Comparison of ENCODE assay signal across 14 mouse cellular contexts in the genomic region with DNA sequence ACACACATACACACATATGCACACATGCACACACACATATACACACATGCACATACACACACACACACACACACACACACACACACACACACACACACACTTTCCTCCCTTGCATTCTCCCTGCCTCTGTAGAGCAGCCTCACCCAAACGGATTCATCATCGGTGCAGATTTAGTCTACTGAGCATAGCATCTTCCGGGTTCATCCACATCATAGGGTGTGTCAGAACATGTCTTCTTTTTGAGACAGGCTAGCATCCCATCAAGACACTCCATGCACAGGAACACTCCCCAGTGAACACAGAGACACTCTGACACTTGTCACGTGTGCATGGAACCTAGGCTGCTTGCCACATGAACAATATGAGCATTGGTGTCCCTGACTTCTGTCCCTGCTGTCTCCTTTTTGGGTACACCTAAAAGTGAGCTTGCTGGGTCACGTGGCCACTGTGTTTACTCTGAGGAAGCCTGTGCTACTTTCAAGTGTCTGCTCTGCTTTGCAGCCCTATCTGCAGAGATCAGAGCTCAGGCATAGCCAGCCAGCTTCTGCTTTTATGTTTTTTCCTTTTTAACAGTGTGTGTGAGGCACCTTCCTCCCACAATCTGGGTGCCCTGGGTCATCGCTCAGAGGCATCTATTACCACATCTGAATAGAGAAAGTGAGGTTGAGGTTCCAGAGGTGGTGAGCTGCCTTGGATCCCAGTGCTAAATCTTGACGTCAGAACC. TPM values are rescaled to one million over a fixed set of nuclear protein-coding genes. Genes with fewer than 3 reads are reported as not detected.
DNase-seq lines count a peak whose midpoint lies in the region; ATAC-seq and TF ChIP-seq lines count a peak whose summit lies in the region.
"Had no signal": no experiment of that assay in that cellular context is flagged by ENCODE, and none has a peak within 500 bp of the region (broad histone marks: within the 10 kb centered on the region; RNA-seq: fewer than 3 reads in every experiment).

No protein-coding gene starts in this region.

- no peak overlapping the region for H3K9ac ChIP-seq in liver, embryonic 12.5 days
- no peak overlapping the region for H3K9ac ChIP-seq in liver, postnatal 0 days (replicated peaks)
- no peak overlapping the region for H3K9ac ChIP-seq in MEL (ENCODE audit: control insufficient read depth, low read depth, low read length, poor library complexity, severe bottlenecking)
- H3K9ac ChIP-seq: stomach, embryonic 15.5 days had no signal

- no peak for TF ChIP-seq CTCF in liver, postnatal 0 days (IDR thresholded peaks at IDR 0.05; ENCODE audit: low read depth)
- TF ChIP-seq CTCF in MEL (IDR thresholded peaks at IDR 0.05 in 2 of 3, conservative IDR thresholded peaks at IDR 0.05 in 1 of 3; ENCODE audit: control insufficient read depth in 1 of 3, insufficient read depth in 1 of 3, low read depth in 2 of 3, low read length in 3 of 3, poor library complexity in 1 of 3, severe bottlenecking in 1 of 3), result no peak
- no peak for TF ChIP-seq CTCF in left cerebral cortex, adult 2 months (IDR thresholded peaks at IDR 0.05)

- no peaks in the 10 kb centered on the region for H3K9me3 ChIP-seq in liver, embryonic 12.5 days (replicated peaks)
- no peaks in the 10 kb centered on the region for H3K9me3 ChIP-seq in liver, postnatal 0 days (ENCODE audit: low read length)
- H3K9me3 ChIP-seq in MEL (replicated peaks; ENCODE audit: insufficient read depth, low read length), result no peaks in the 10 kb centered on the region
- no peaks in the 10 kb centered on the region for H3K9me3 ChIP-seq in megakaryocyte, embryonic 14.5 days
- H3K9me3 ChIP-seq: stomach, embryonic 15.5 days had no signal

- no peak for TF ChIP-seq RAD21 in MEL (IDR thresholded peaks at IDR 0.05; ENCODE audit: low read depth, low read length)

- no peaks in the 10 kb centered on the region for H3K4me1 ChIP-seq in liver, embryonic 12.5 days
- peaks cover 1% of the 10 kb centered on the region; the same call in 1 of the 2 replicates for H3K4me1 ChIP-seq in liver, postnatal 0 days (ENCODE audit: insufficient read depth)
- peaks cover 2 to 8% of the 10 kb centered on the region in 2 experiments; a peak in 3 of 4 replicates for H3K4me1 ChIP-seq in MEL (ENCODE audit: control insufficient read depth in 1 of 2, insufficient read depth in 2 of 2, low read length in 2 of 2)
- H3K4me1 ChIP-seq in megakaryocyte, embryonic 14.5 days, result peaks cover 66% of the 10 kb centered on the region
- H3K4me1 ChIP-seq: stomach, embryonic 15.5 days had no signal

- no peak overlapping the region for H3K4me3 ChIP-seq in liver, embryonic 12.5 days
- H3K4me3 ChIP-seq in liver, postnatal 0 days (ENCODE audit: low read depth, low read length), result no peak overlapping the region
- no peak overlapping the region for H3K4me3 ChIP-seq in MEL (ENCODE audit: control insufficient read depth in 1 of 2, insufficient read depth in 1 of 2, low read depth in 2 of 2, low read length in 2 of 2)
- H3K4me3 ChIP-seq in megakaryocyte, embryonic 14.5 days (replicated peaks), result peak overlapping the region; percentile 16
- H3K4me3 ChIP-seq in left cerebral cortex, adult 2 months, result no peak overlapping the region
- H3K4me3 ChIP-seq: stomach, embryonic 15.5 days had no signal

- no peak for DNase-seq in liver, postnatal 0 days
- peak; percentile 76 for DNase-seq in MEL (ENCODE audit: low read depth, low spot score)
- peak; percentile 63 to 70 for DNase-seq in thymus, postnatal 10 days (ENCODE audit: low spot score in 2 of 2)
- DNase-seq in left cerebral cortex, adult 2 months (ENCODE audit: extremely low spot score in 1 of 2, low spot score in 2 of 2), result no peak
- no peak for DNase-seq in cerebellum, adult 18-20 months
- DNase-seq in kidney, postnatal 4 days, result no peak
- DNase-seq: gastrocnemius, postnatal 25 days; heart, postnatal 10 days; kidney, adult 11 months; layer of hippocampus, adult 9-11 months had no signal

- WGBS in liver, embryonic 12.5 days (ENCODE audit: insufficient replicate concordance), result 55% methylated on average over 7 of the region's 7 CpGs
- 54% methylated on average over 7 of the region's 7 CpGs for WGBS in liver, postnatal 0 days (ENCODE audit: insufficient replicate concordance)

- ATAC-seq in liver, embryonic 12.5 days, result 0 out of 2 replicates have a peak, but pooled peaks have one; percentile 11
- no peak for ATAC-seq in liver, postnatal 0 days
- ATAC-seq: forebrain, embryonic 14.5 days had no signal

- intact Hi-C loops in left cerebral cortex, adult 2 months (cut with DNase I), result no loop called here

- TF ChIP-seq EP300 in liver, postnatal 0 days (IDR thresholded peaks at IDR 0.05; ENCODE audit: low read depth), result no peak
- TF ChIP-seq EP300 in MEL (IDR thresholded peaks at IDR 0.05; ENCODE audit: low read depth in 1 of 2, low read length in 2 of 2), result peak in 1 of 2 experiments; percentile 25; a peak in 1 of 4 replicates

- no peaks in the 10 kb centered on the region for H3K79me2 ChIP-seq in MEL (ENCODE audit: control insufficient read depth, insufficient read depth, low read length, poor library complexity)

- TF ChIP-seq POLR2A in MEL (IDR thresholded peaks at IDR 0.05; ENCODE audit: control insufficient read depth in 1 of 2, insufficient read depth in 1 of 2, low read depth in 1 of 2, low read length in 2 of 2, poor library complexity in 1 of 2), result no peak

- no peak overlapping the region for H3K27ac ChIP-seq in liver, embryonic 12.5 days
- no peak overlapping the region for H3K27ac ChIP-seq in liver, postnatal 0 days (ENCODE audit: low read depth)
- no peak overlapping the region for H3K27ac ChIP-seq in MEL (ENCODE audit: control insufficient read depth, low read depth, low read length)
- no peak overlapping the region for H3K27ac ChIP-seq in left cerebral cortex, adult 2 months
- H3K27ac ChIP-seq: stomach, embryonic 15.5 days had no signal

- no peak overlapping the region for H3K4me2 ChIP-seq in liver, embryonic 12.5 days
- no peak overlapping the region for H3K4me2 ChIP-seq in liver, postnatal 0 days (ENCODE audit: low read depth, low read length)
- H3K4me2 ChIP-seq: stomach, embryonic 15.5 days had no signal

- H3K36me3 ChIP-seq in liver, embryonic 12.5 days, result no peaks in the 10 kb centered on the region
- H3K36me3 ChIP-seq in liver, postnatal 0 days (replicated peaks; ENCODE audit: insufficient read depth, low read length), result no peaks in the 10 kb centered on the region
- peaks cover 0 to 5% of the 10 kb centered on the region in 2 experiments; a peak in 2 of 4 replicates for H3K36me3 ChIP-seq in MEL (ENCODE audit: control insufficient read depth in 1 of 2, insufficient read depth in 2 of 2, low read length in 2 of 2)
- peaks cover 36% of the 10 kb centered on the region for H3K36me3 ChIP-seq in megakaryocyte, embryonic 14.5 days (replicated peaks; ENCODE audit: low read length)
- H3K36me3 ChIP-seq: stomach, embryonic 15.5 days had no signal

- peaks cover 7% of the 10 kb centered on the region; the same call in 1 of the 2 replicates for H3K27me3 ChIP-seq in liver, embryonic 12.5 days (replicated peaks)
- H3K27me3 ChIP-seq in liver, postnatal 0 days (ENCODE audit: insufficient read depth, low read length), result no peaks in the 10 kb centered on the region
- no peaks in the 10 kb centered on the region for H3K27me3 ChIP-seq in MEL (ENCODE audit: control insufficient read depth in 1 of 2, insufficient read depth in 2 of 2, low read length in 2 of 2)
- peaks cover 51% of the 10 kb centered on the region for H3K27me3 ChIP-seq in megakaryocyte, embryonic 14.5 days (replicated peaks)
- H3K27me3 ChIP-seq: stomach, embryonic 15.5 days had no signal

TF ChIP-seq in MEL, 35 proteins besides CTCF, POLR2A, EP300 and RAD21 (continues in another document):
- TF ChIP-seq ETS1 (IDR thresholded peaks at IDR 0.05; ENCODE audit: low read depth, low read length) (no peak), USF2 (IDR thresholded peaks at IDR 0.05; ENCODE audit: borderline replicate concordance in 1 of 2, insufficient read depth in 1 of 2, low read depth in 1 of 2, low read length in 2 of 2) (peak; percentile 54 to 84; a peak in 3 of 4 replicates)

RNA-seq across cellular contexts. Expression of gene Gpr132, which starts 13.3 kb away (rescaled TPM):
- 0.32 and 0.61 TPM in 2 replicates for polyA plus RNA-seq in liver, embryonic 12.5 days (2016; fragmentation: Nextera tagmentation; extraction: Ambion mirVana)
- 0.26 and 0.34 TPM in 2 replicates for polyA plus RNA-seq in liver, postnatal 0 days (2015; fragmentation: Nextera tagmentation; extraction: Ambion mirVana)
- total RNA-seq in MEL (2012; rRNA removed), result 6.5 and 6.8 TPM in 2 replicates
- 1 to 10 TPM in 1 of 2 experiments, not detected in 1; 5.4 TPM for polyA plus RNA-seq in MEL (2012; ENCODE audit: insufficient read depth in 1 of 2, insufficient read length in 2 of 2, low read depth in 1 of 2, low replicate concordance in 2 of 2, missing spikeins in 1 of 2)
- 1.2 TPM in 1 of 2 replicates, not detected in the other for polyA plus RNA-seq in megakaryocyte, embryonic 14.5 days (2012; ENCODE audit: insufficient read depth, low replicate concordance)
- under 1 TPM in 1 of 2 experiments, not detected in 1; 0.18 TPM for total RNA-seq in left cerebral cortex, adult 2 months (2021)
- polyA plus RNA-seq: forebrain, embryonic 14.5 days had no signal

RNA-seq across cellular contexts. Expression of gene Cdca4, which starts 25.5 kb away (rescaled TPM):
- 82.0 and 86.0 TPM in 2 replicates for polyA plus RNA-seq in liver, embryonic 12.5 days (2016; fragmentation: Nextera tagmentation; extraction: Ambion mirVana)
- polyA plus RNA-seq in liver, postnatal 0 days (2015; fragmentation: Nextera tagmentation; extraction: Ambion mirVana), result 29.8 and 30.4 TPM in 2 replicates
- total RNA-seq in MEL (2012; rRNA removed), result 245 and 279 TPM in 2 replicates
- 100 to 1,000 TPM in 1 of 2 experiments, not detected in 1; 274 TPM for polyA plus RNA-seq in MEL (2012; ENCODE audit: insufficient read depth in 1 of 2, insufficient read length in 2 of 2, low read depth in 1 of 2, low replicate concordance in 2 of 2, missing spikeins in 1 of 2)
- 3.2 and 11.7 TPM in 2 replicates for polyA plus RNA-seq in megakaryocyte, embryonic 14.5 days (2012; ENCODE audit: insufficient read depth, low replicate concordance)
- 10 to 100 TPM; 10.5 to 12.4 TPM for total RNA-seq in left cerebral cortex, adult 2 months (2021)

RNA-seq across cellular contexts. Expression of gene Clba1, which starts 46.0 kb away (rescaled TPM):
- polyA plus RNA-seq in liver, embryonic 12.5 days (2016; fragmentation: Nextera tagmentation; extraction: Ambion mirVana), result 1.1 and 1.2 TPM in 2 replicates
- polyA plus RNA-seq in liver, postnatal 0 days (2015; fragmentation: Nextera tagmentation; extraction: Ambion mirVana), result 0.69 TPM in 2 replicates
- 11.2 and 15.2 TPM in 2 replicates for total RNA-seq in MEL (2012; rRNA removed)
- polyA plus RNA-seq in MEL (2012; ENCODE audit: insufficient read depth in 1 of 2, insufficient read length in 2 of 2, low read depth in 1 of 2, low replicate concordance in 2 of 2, missing spikeins in 1 of 2), result 10 to 100 TPM in 1 of 2 experiments, not detected in 1; 21.4 TPM
- 8.2 and 25.4 TPM in 2 replicates for polyA plus RNA-seq in megakaryocyte, embryonic 14.5 days (2012; ENCODE audit: insufficient read depth, low replicate concordance)
- total RNA-seq in left cerebral cortex, adult 2 months (2021), result 10 to 100 TPM; 15.7 to 18.6 TPM

RNA-seq across cellular contexts. Expression of gene Ahnak2, which starts 52.3 kb away (rescaled TPM):
- 0.13 and 0.23 TPM in 2 replicates for polyA plus RNA-seq in liver, embryonic 12.5 days (2016; fragmentation: Nextera tagmentation; extraction: Ambion mirVana)
- polyA plus RNA-seq in liver, postnatal 0 days (2015; fragmentation: Nextera tagmentation; extraction: Ambion mirVana), result 0.22 and 0.36 TPM in 2 replicates
- total RNA-seq in MEL (2012; rRNA removed), result 1.2 and 2.6 TPM in 2 replicates
- 10 to 100 TPM in 1 of 2 experiments, not detected in 1; 11.4 TPM for polyA plus RNA-seq in MEL (2012; ENCODE audit: insufficient read depth in 1 of 2, insufficient read length in 2 of 2, low read depth in 1 of 2, low replicate concordance in 2 of 2, missing spikeins in 1 of 2)
- 3.3 TPM in 1 of 2 replicates, not detected in the other for polyA plus RNA-seq in megakaryocyte, embryonic 14.5 days (2012; ENCODE audit: insufficient read depth, low replicate concordance)
- total RNA-seq in left cerebral cortex, adult 2 months (2021), result 1 to 10 TPM; 8.1 to 8.2 TPM

Comparison
In these comparisons a context has a peak if more than half of its experiments do, and no peak if none do; other contexts are left out.
1. DNase-seq: peak in MEL (single experiment) and thymus, postnatal 10 days (2 of 2); none in liver, postnatal 0 days (single experiment), left cerebral cortex, adult 2 months (0 of 2), cerebellum, adult 18-20 months (0 of 2) and kidney, postnatal 4 days (0 of 2).